9 mouse cellular contexts compared by ENCODE assay signal in the genomic region with DNA sequence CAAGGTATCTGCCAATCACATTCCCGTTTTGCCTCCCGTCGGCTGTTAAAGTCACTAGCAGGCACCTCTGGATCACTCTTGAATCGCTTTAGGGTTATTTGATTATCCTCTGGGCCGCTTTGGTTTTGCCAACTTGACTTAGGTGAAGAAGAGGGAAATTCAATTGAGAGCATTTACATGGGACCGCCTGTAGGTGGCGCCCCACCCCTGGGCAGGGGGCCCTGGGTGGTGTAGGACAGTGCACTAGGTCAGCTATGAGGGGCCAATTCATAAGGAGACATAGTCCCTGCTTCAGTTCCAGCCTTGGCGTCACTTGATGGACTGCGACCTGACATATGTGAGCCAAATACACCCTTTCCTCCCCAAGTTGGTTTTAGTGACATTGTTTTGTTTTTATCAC. TPM values are rescaled to one million over a fixed set of nuclear protein-coding genes. Genes with fewer than 3 reads are reported as not detected.
DNase-seq lines count a peak whose midpoint lies in the region; ATAC-seq and TF ChIP-seq lines count a peak whose summit lies in the region.
"Had no signal": no experiment of that assay in that cellular context is flagged by ENCODE, and none has a peak within 500 bp of the region (broad histone marks: within the 10 kb centered on the region; RNA-seq: fewer than 3 reads in every experiment).

No protein-coding gene starts in this region.

- no peak overlapping the region for H3K4me2 ChIP-seq in midbrain, embryonic 14.5 days (ENCODE audit: low read length)
- H3K4me2 ChIP-seq in midbrain, embryonic 13.5 days (replicated peaks), result no peak overlapping the region
- no peak overlapping the region for H3K4me2 ChIP-seq in midbrain, postnatal 0 days (ENCODE audit: low read depth, low read length, poor library complexity, severe bottlenecking)
- H3K4me2 ChIP-seq: midbrain, embryonic 12.5 days had no signal

- no peaks in the 10 kb centered on the region for H3K9me3 ChIP-seq in midbrain, embryonic 14.5 days (ENCODE audit: control insufficient read depth, low read length)
- no peaks in the 10 kb centered on the region for H3K9me3 ChIP-seq in midbrain, embryonic 13.5 days
- no peaks in the 10 kb centered on the region for H3K9me3 ChIP-seq in embryonic facial prominence, embryonic 10.5 days
- no peaks in the 10 kb centered on the region for H3K9me3 ChIP-seq in midbrain, postnatal 0 days (ENCODE audit: low read length)
- H3K9me3 ChIP-seq: midbrain, embryonic 12.5 days had no signal

- no peaks in the 10 kb centered on the region for H3K27me3 ChIP-seq in midbrain, embryonic 14.5 days (ENCODE audit: control insufficient read depth, insufficient read depth, low read length)
- no peaks in the 10 kb centered on the region for H3K27me3 ChIP-seq in midbrain, embryonic 13.5 days
- H3K27me3 ChIP-seq in embryonic facial prominence, embryonic 10.5 days (replicated peaks; ENCODE audit: low read depth, poor library complexity, severe bottlenecking), result no peaks in the 10 kb centered on the region
- H3K27me3 ChIP-seq in midbrain, postnatal 0 days (ENCODE audit: insufficient read depth, low read length), result no peaks in the 10 kb centered on the region
- H3K27me3 ChIP-seq: midbrain, embryonic 12.5 days had no signal

- peak; percentile 52 to 76 for DNase-seq in adrenal gland, adult (ENCODE audit: inconsistent age in 2 of 2, low spot score in 1 of 2)
- DNase-seq in adrenal gland, adult 8-10 months, result no peak
- peak; percentile 22 for DNase-seq in midbrain, embryonic 14.5 days
- peak; percentile 52 for DNase-seq in embryonic facial prominence, embryonic 10.5 days (ENCODE audit: low spot score)
- DNase-seq in midbrain, postnatal 0 days (ENCODE audit: low spot score), result no peak
- no peak for DNase-seq in frontal cortex, postnatal 36 days (ENCODE audit: low spot score in 2 of 2)
- DNase-seq in right cerebral cortex, adult 18-20 months, result no peak

- H3K27ac ChIP-seq in midbrain, embryonic 14.5 days (replicated peaks; ENCODE audit: low read depth, low read length), result no peak overlapping the region
- no peak overlapping the region for H3K27ac ChIP-seq in midbrain, embryonic 13.5 days
- no peak overlapping the region for H3K27ac ChIP-seq in embryonic facial prominence, embryonic 10.5 days (replicated peaks)
- H3K27ac ChIP-seq in midbrain, postnatal 0 days (ENCODE audit: low read depth, low read length), result no peak overlapping the region
- H3K27ac ChIP-seq: midbrain, embryonic 12.5 days had no signal

- 55% methylated on average over 9 of the region's 9 CpGs for WGBS in midbrain, embryonic 14.5 days
- WGBS in midbrain, embryonic 13.5 days, result 53% methylated on average over 9 of the region's 9 CpGs
- 51% methylated on average over 9 of the region's 9 CpGs for WGBS in embryonic facial prominence, embryonic 10.5 days
- WGBS in midbrain, postnatal 0 days, result 60% methylated on average over 9 of the region's 9 CpGs

- TF ChIP-seq CTCF in midbrain, postnatal 0 days (IDR thresholded peaks at IDR 0.05), result peak; percentile 70

- no peak overlapping the region for H3K4me3 ChIP-seq in midbrain, embryonic 14.5 days (replicated peaks; ENCODE audit: low read depth, low read length)
- H3K4me3 ChIP-seq in midbrain, embryonic 13.5 days (replicated peaks), result no peak overlapping the region
- no peak overlapping the region for H3K4me3 ChIP-seq in embryonic facial prominence, embryonic 10.5 days
- no peak overlapping the region for H3K4me3 ChIP-seq in midbrain, postnatal 0 days (ENCODE audit: low read depth, low read length)
- H3K4me3 ChIP-seq: midbrain, embryonic 12.5 days had no signal

- H3K36me3 ChIP-seq in midbrain, embryonic 14.5 days (ENCODE audit: control insufficient read depth, insufficient read depth, low read length), result no peaks in the 10 kb centered on the region
- no peaks in the 10 kb centered on the region for H3K36me3 ChIP-seq in midbrain, embryonic 13.5 days
- H3K36me3 ChIP-seq in embryonic facial prominence, embryonic 10.5 days (replicated peaks), result no peaks in the 10 kb centered on the region
- H3K36me3 ChIP-seq in midbrain, postnatal 0 days (ENCODE audit: insufficient read depth, low read length), result no peaks in the 10 kb centered on the region
- H3K36me3 ChIP-seq: midbrain, embryonic 12.5 days had no signal

- ATAC-seq in midbrain, embryonic 14.5 days (ENCODE audit: low FRiP score, low TSS enrichment), result no peak
- ATAC-seq in midbrain, embryonic 13.5 days, result no peak
- no peak for ATAC-seq in midbrain, postnatal 0 days (ENCODE audit: low FRiP score)

- no peaks in the 10 kb centered on the region for H3K4me1 ChIP-seq in midbrain, embryonic 14.5 days (ENCODE audit: control insufficient read depth, insufficient read depth, low read length)
- no peaks in the 10 kb centered on the region for H3K4me1 ChIP-seq in midbrain, embryonic 13.5 days (replicated peaks)
- no peaks in the 10 kb centered on the region for H3K4me1 ChIP-seq in embryonic facial prominence, embryonic 10.5 days
- no peaks in the 10 kb centered on the region for H3K4me1 ChIP-seq in midbrain, postnatal 0 days (ENCODE audit: insufficient read depth, low read length)
- H3K4me1 ChIP-seq: midbrain, embryonic 12.5 days had no signal

- H3K9ac ChIP-seq in midbrain, embryonic 14.5 days (replicated peaks; ENCODE audit: low read length), result no peak overlapping the region
- H3K9ac ChIP-seq in midbrain, embryonic 13.5 days (replicated peaks), result no peak overlapping the region
- H3K9ac ChIP-seq in midbrain, postnatal 0 days (replicated peaks; ENCODE audit: low read length, poor library complexity, severe bottlenecking), result no peak overlapping the region
- H3K9ac ChIP-seq: midbrain, embryonic 12.5 days had no signal

RNA-seq across cellular contexts. Expression of a gene that starts 10.0 kb away (rescaled TPM):
- total RNA-seq in adrenal gland, adult 8-10 months (2022), result 10 to 100 TPM; 23.1 to 47.0 (median 29.6) TPM
- 4.7 and 5.7 TPM in 2 replicates for polyA plus RNA-seq in midbrain, embryonic 14.5 days (2014; fragmentation: Nextera tagmentation; extraction: Ambion mirVana)
- polyA plus RNA-seq in midbrain, embryonic 13.5 days (2015; fragmentation: Nextera tagmentation; extraction: Ambion mirVana), result 4.0 and 4.7 TPM in 2 replicates
- polyA plus RNA-seq in embryonic facial prominence, embryonic 10.5 days (2016; fragmentation: Nextera tagmentation; extraction: Ambion mirVana), result 2.3 and 4.3 TPM in 2 replicates
- 8.8 and 10.4 TPM in 2 replicates for total RNA-seq in midbrain, postnatal 0 days (2014; rRNA removed)
- polyA plus RNA-seq in midbrain, postnatal 0 days (2015; fragmentation: Nextera tagmentation; extraction: Ambion mirVana), result 7.0 and 8.1 TPM in 2 replicates

RNA-seq across cellular contexts. Expression of a gene that starts 10.1 kb away (rescaled TPM):
- total RNA-seq in adrenal gland, adult 8-10 months (2022), result 1 to 10 TPM; 7.2 to 8.3 (median 7.3) TPM
- 16.7 and 16.9 TPM in 2 replicates for polyA plus RNA-seq in midbrain, embryonic 14.5 days (2014; fragmentation: Nextera tagmentation; extraction: Ambion mirVana)
- 8.2 and 9.6 TPM in 2 replicates for polyA plus RNA-seq in midbrain, embryonic 13.5 days (2015; fragmentation: Nextera tagmentation; extraction: Ambion mirVana)
- 3.3 and 3.9 TPM in 2 replicates for polyA plus RNA-seq in embryonic facial prominence, embryonic 10.5 days (2016; fragmentation: Nextera tagmentation; extraction: Ambion mirVana)
- 21.8 and 22.4 TPM in 2 replicates for total RNA-seq in midbrain, postnatal 0 days (2014; rRNA removed)
- polyA plus RNA-seq in midbrain, postnatal 0 days (2015; fragmentation: Nextera tagmentation; extraction: Ambion mirVana), result 17.4 and 20.1 TPM in 2 replicates

Comparison
In these comparisons a context has a peak if more than half of its experiments do, and no peak if none do; other contexts are left out.
1. DNase-seq: peak in adrenal gland, adult (2 of 2), midbrain, embryonic 14.5 days (single experiment) and embryonic facial prominence, embryonic 10.5 days (single experiment); none in adrenal gland, adult 8-10 months (single experiment), midbrain, postnatal 0 days (single experiment), frontal cortex, postnatal 36 days (0 of 2) and right cerebral cortex, adult 18-20 months (single experiment).